Comparison of ENCODE assay signal across 8 mouse cellular contexts in genomic region chr11:103028176-103028891, GRCm38 (mm10). TPM values are rescaled to one million over a fixed set of nuclear protein-coding genes. Genes with fewer than 3 reads are reported as not detected.
A peak's percentile ranks its signal among the peaks of the same experiment; 100 is the strongest.
DNase-seq lines count a peak whose midpoint lies in the region; ATAC-seq and TF ChIP-seq lines count a peak whose summit lies in the region.

TSS of gene Nmt1 (plus strand) at chr11:103028190.
TSS of gene Dcakd (minus strand) at chr11:103028333.

- H3K9me3 ChIP-seq in hindbrain, embryonic 10.5 days: no peaks in the 10 kb centered on the region
- no peaks in the 10 kb centered on the region for H3K9me3 ChIP-seq in lung, postnatal 0 days (ENCODE audit: low read length)

- peak; percentile 97 for DNase-seq in MN1 (ENCODE audit: low spot score)
- peak; percentile 98 for DNase-seq in cerebellum, adult 9-10 months
- peak; percentile 96 for DNase-seq in hindbrain, embryonic 10.5 days (ENCODE audit: low spot score)
- peak; percentile 98 for DNase-seq in layer of hippocampus, adult 9-11 months
- peak; percentile 100 for DNase-seq in lung, postnatal 0 days (ENCODE audit: low spot score)
- peak; percentile 80 for DNase-seq in ovary, postnatal 14 days (ENCODE audit: low spot score)
- peak; percentile 92 for DNase-seq in thymus, postnatal 14 days

- peak within 1 kb of the TSS; percentile 52 for H3K4me2 ChIP-seq in lung, postnatal 0 days (replicated peaks; ENCODE audit: low read depth, low read length)

- H3K9ac ChIP-seq in lung, postnatal 0 days (replicated peaks; ENCODE audit: low read depth): peak within 1 kb of the TSS; percentile 63

- H3K27me3 ChIP-seq in hindbrain, embryonic 10.5 days (ENCODE audit: insufficient read depth, poor library complexity, severe bottlenecking): no peaks in the 10 kb centered on the region
- H3K27me3 ChIP-seq in lung, postnatal 0 days (replicated peaks; ENCODE audit: insufficient read depth, low read length): no peaks in the 10 kb centered on the region

- TF ChIP-seq CTCF in lung, postnatal 0 days (IDR thresholded peaks at IDR 0.05): no peak; the same call in 1 of the 2 replicates

- peaks cover 40% of the 10 kb centered on the region for H3K36me3 ChIP-seq in hindbrain, embryonic 10.5 days
- peaks cover 4% of the 10 kb centered on the region; the same call in 1 of the 2 replicates for H3K36me3 ChIP-seq in lung, postnatal 0 days (ENCODE audit: insufficient read depth, low read length)

- peak; percentile 90 for ATAC-seq in frontal cortex, adult (ENCODE audit: low TSS enrichment)
- peak; percentile 98 for ATAC-seq in lung, postnatal 0 days

- H3K4me1 ChIP-seq in hindbrain, embryonic 10.5 days (replicated peaks): peaks cover 27% of the 10 kb centered on the region
- peaks cover 17% of the 10 kb centered on the region; the same call in 1 of the 2 replicates for H3K4me1 ChIP-seq in lung, postnatal 0 days (ENCODE audit: insufficient read depth, low read depth, low read length)

- H3K4me3 ChIP-seq in hindbrain, embryonic 10.5 days: peak within 1 kb of the TSS; percentile 80
- peak within 1 kb of the TSS; percentile 70 for H3K4me3 ChIP-seq in lung, postnatal 0 days (ENCODE audit: low read depth, low read length)

- H3K27ac ChIP-seq in hindbrain, embryonic 10.5 days: peak within 1 kb of the TSS; percentile 94
- H3K27ac ChIP-seq in lung, postnatal 0 days (ENCODE audit: low read length): peak within 1 kb of the TSS; percentile 63

- TF ChIP-seq EP300 in lung, postnatal 0 days (IDR thresholded peaks at IDR 0.05): no peak

- WGBS in hindbrain, embryonic 10.5 days: under 1% methylated on average over 36 of the region's 36 CpGs
- under 1% methylated on average over 36 of the region's 36 CpGs for WGBS in lung, postnatal 0 days

RNA-seq across cellular contexts. Expression of gene Nmt1, which starts in this region (rescaled TPM):
- polyA plus RNA-seq in hindbrain, embryonic 10.5 days (2016; fragmentation: Nextera tagmentation; extraction: Ambion mirVana): 47.1 and 55.6 TPM in 2 replicates
- polyA plus RNA-seq in lung, postnatal 0 days (2015; fragmentation: Nextera tagmentation; extraction: Ambion mirVana): 50.5 and 52.1 TPM in 2 replicates

RNA-seq across cellular contexts. Expression of gene Dcakd, which starts in this region (rescaled TPM):
- polyA plus RNA-seq in hindbrain, embryonic 10.5 days (2016; fragmentation: Nextera tagmentation; extraction: Ambion mirVana): 272 and 276 TPM in 2 replicates
- polyA plus RNA-seq in lung, postnatal 0 days (2015; fragmentation: Nextera tagmentation; extraction: Ambion mirVana): 43.5 and 51.1 TPM in 2 replicates

Comparison
In these comparisons a context has a peak if more than half of its experiments do, and no peak if none do; other contexts are left out.
1. Peak in every context shown above with its lines: DNase-seq, ATAC-seq, H3K4me3 ChIP-seq and H3K27ac ChIP-seq.